In genomic region chr15:102094157-102094556, GRCm38 (mm10) we compare ENCODE assay signal across 25 mouse cellular contexts. TPM values are rescaled to one million over a fixed set of nuclear protein-coding genes. Genes with fewer than 3 reads are reported as not detected.
"Had no signal": no experiment of that assay in that cellular context is flagged by ENCODE, and none has a peak within 500 bp of the region (broad histone marks: within the 10 kb centered on the region; RNA-seq: fewer than 3 reads in every experiment).

No protein-coding gene starts in this region.

- H3K27ac ChIP-seq: kidney, embryonic 15.5 days; limb, embryonic 12.5 days; limb, embryonic 15.5 days; liver, embryonic 14.5 days; neural tube, embryonic 13.5 days; stomach, postnatal 0 days had no signal

- DNase-seq: kidney, adult 11 months; kidney, adult 8-10 months; kidney, postnatal 10 days; left cerebral cortex, postnatal 4 days; liver, postnatal 0 days; lung, embryonic 14.5 days; lung, postnatal 10 days; lung, postnatal 4 days; midbrain, embryonic 14.5 days; thymus, adult 2 months; thymus, postnatal 14 days; thymus, postnatal 4 days had no signal

- H3K4me3 ChIP-seq: kidney, embryonic 15.5 days; limb, embryonic 12.5 days; limb, embryonic 15.5 days; myocyte; neural tube, embryonic 13.5 days had no signal

- H3K9ac ChIP-seq: kidney, embryonic 15.5 days; limb, embryonic 12.5 days; limb, embryonic 15.5 days; liver, embryonic 14.5 days; liver, postnatal 0 days; lung, embryonic 14.5 days; neural tube, embryonic 13.5 days had no signal

- H3K27me3 ChIP-seq: kidney, embryonic 15.5 days; limb, embryonic 12.5 days; limb, embryonic 15.5 days had no signal

RNA-seq across cellular contexts. Expression of gene Tns2, which starts 6.1 kb away (rescaled TPM):
- total RNA-seq: megakaryocyte progenitor cell, adult 5-6 weeks; megakaryocyte-erythroid progenitor cell, adult 5-6 weeks; monocyte, adult 5-6 weeks had no signal

RNA-seq across cellular contexts. Expression of gene Igfbp6, which starts 50.0 kb away (rescaled TPM):
- total RNA-seq: megakaryocyte progenitor cell, adult 5-6 weeks; megakaryocyte-erythroid progenitor cell, adult 5-6 weeks had no signal

RNA-seq across cellular contexts. Expression of gene Soat2, which starts 56.2 kb away (rescaled TPM):
- total RNA-seq: layer of hippocampus, postnatal 14 days; left cerebral cortex, postnatal 14 days; left cerebral cortex, postnatal 4 days had no signal
- polyA plus RNA-seq: limb, embryonic 12.5 days; midbrain, embryonic 11.5 days; midbrain, embryonic 14.5 days had no signal
